Mouse (Mus musculus): ENCODE data around the gene Phtf1.

Phtf1 gene

GRCm38 (mm10) chr3:103967861-103968691 is at the start of gene Phtf1:
TSS of gene Phtf1 (plus strand) at chr3:103968110.
- in situ Hi-C loops (cut with MboI, MseI), result loop anchor here (5.0 kb wide), 1 partner anchor 41 kb away; no protein-coding TSS in a partner anchor

GRCm38 (mm10) chr3:103920094-103920493 is 47.8 kb upstream of the Phtf1 start:
- in situ Hi-C loops (cut with MboI, MseI), result no loop called here

GRCm38 (mm10) chr3:103925302-103925701 is 42.6 kb upstream of the Phtf1 start:
- in situ Hi-C loops (cut with MboI, MseI), result loop anchor here (5.0 kb wide), 1 partner anchor 42 kb away; the partner anchor contains the start of gene Phtf1

- in situ Hi-C loops (cut with MboI, MseI), result loop anchor here (5.0 kb wide), 1 partner anchor 40 kb away; the partner anchor contains the start of gene Phtf1
Measured at GRCm38 (mm10) chr3:103927511-103927910, 40.4 kb upstream of the Phtf1 start.

- in situ Hi-C loops (cut with MboI, MseI), result no loop called here
Measured at GRCm38 (mm10) chr3:103944794-103945562, 22.9 kb upstream of the Phtf1 start.

GRCm38 (mm10) chr3:103948666-103949065 is 19.2 kb upstream of the Phtf1 start:
- in situ Hi-C loops (cut with MboI, MseI), result no loop called here

GRCm38 (mm10) chr3:103960622-103961021 is 7.3 kb upstream of the Phtf1 start:
- in situ Hi-C loops (cut with MboI, MseI), result no loop called here

- in situ Hi-C loops (cut with MboI, MseI), result loop anchor here (5.0 kb wide), 1 partner anchor 40 kb away; no protein-coding TSS in a partner anchor
Measured at GRCm38 (mm10) chr3:103967231-103967630, 679 bp upstream of the Phtf1 start.

GRCm38 (mm10) chr3:103968701-103969100 is 791 bp downstream of the Phtf1 start:
- in situ Hi-C loops (cut with MboI, MseI), result loop anchor here (5.0 kb wide), 1 partner anchor 41 kb away; no protein-coding TSS in a partner anchor

- in situ Hi-C loops (cut with MboI, MseI), result no loop called here
Measured at GRCm38 (mm10) chr3:103971157-103971556, 3.2 kb downstream of the Phtf1 start.

GRCm38 (mm10) chr3:103984556-103984955 is 16.6 kb downstream of the Phtf1 start:
- in situ Hi-C loops (cut with MboI, MseI), result no loop called here

- in situ Hi-C loops (cut with MboI, MseI), result no loop called here
Measured at GRCm38 (mm10) chr3:103985194-103985593, 17.3 kb downstream of the Phtf1 start.

- in situ Hi-C loops (cut with MboI, MseI), result no loop called here
Measured at GRCm38 (mm10) chr3:103987831-103988432, 20.0 kb downstream of the Phtf1 start.

- in situ Hi-C loops (cut with MboI, MseI), result no loop called here
Measured at GRCm38 (mm10) chr3:103989352-103989751, 21.4 kb downstream of the Phtf1 start.

GRCm38 (mm10) chr3:103991271-103991670 is 23.4 kb downstream of the Phtf1 start:
- in situ Hi-C loops (cut with MboI, MseI), result no loop called here

- in situ Hi-C loops (cut with MboI, MseI), result no loop called here
Measured at GRCm38 (mm10) chr3:103998724-103999123, 30.8 kb downstream of the Phtf1 start.

GRCm38 (mm10) chr3:104006896-104007466 is 39.1 kb downstream of the Phtf1 start:
- in situ Hi-C loops (cut with MboI, MseI), result loop anchor here (25.0 kb wide), 1 partner anchor 1380 kb away; no protein-coding TSS in a partner anchor

GRCm38 (mm10) chr3:104007479-104007878 is 39.6 kb downstream of the Phtf1 start:
- in situ Hi-C loops (cut with MboI, MseI), result loop anchor here (25.0 kb wide), 1 partner anchor 1380 kb away; no protein-coding TSS in a partner anchor

GRCm38 (mm10) chr3:104009924-104010662 is 42.2 kb downstream of the Phtf1 start:
- in situ Hi-C loops (cut with MboI, MseI), result loop anchor here (25.0 kb wide), 1 partner anchor 1377 kb away; no protein-coding TSS in a partner anchor

- in situ Hi-C loops (cut with MboI, MseI), result loop anchor here (25.0 kb wide), 1 partner anchor 1375 kb away; no protein-coding TSS in a partner anchor
Measured at GRCm38 (mm10) chr3:104011972-104012371, 44.1 kb downstream of the Phtf1 start.

All from regulatory T cell (primary cell).